Mouse (Mus musculus): ENCODE measurements around the gene Lyst. TPM values are rescaled to one million over a fixed set of nuclear protein-coding genes. Genes with fewer than 3 reads are reported as not detected.

The Lyst gene
- polyA plus RNA-seq, 1 experiment from 2014 or later, result 4.2 TPM

- WGBS, result 96% methylated on average over 4 of the region's 4 CpGs
- H3K4me3 ChIP-seq, result no peak overlapping the region
- no peak overlapping the region for H3K27ac ChIP-seq
- peaks cover 11% of the 10 kb centered on the region for H3K36me3 ChIP-seq
- no peaks in the 10 kb centered on the region for H3K4me1 ChIP-seq
- ATAC-seq (ENCODE audit: insufficient number of reproducible peaks, insufficient read depth, low FRiP score, low TSS enrichment, low read depth), result no peak
- H3K27me3 ChIP-seq, result no peaks in the 10 kb centered on the region
- H3K9ac ChIP-seq, result no peak overlapping the region
- H3K9me3 ChIP-seq, result no peaks in the 10 kb centered on the region
- H3K4me2 ChIP-seq, result no peak overlapping the region
These were observed 149.0 kb downstream of the Lyst start for GRCm38 (mm10) chr13:13739232-13739631.

- H3K4me3 ChIP-seq, result no peak overlapping the region
- 86% methylated on average over 3 of the region's 3 CpGs for WGBS
- ATAC-seq (ENCODE audit: insufficient number of reproducible peaks, insufficient read depth, low FRiP score, low TSS enrichment, low read depth), result no peak
- H3K27me3 ChIP-seq, result no peaks in the 10 kb centered on the region
- no peak overlapping the region for H3K4me2 ChIP-seq
- peaks cover 13% of the 10 kb centered on the region for H3K36me3 ChIP-seq
- H3K9ac ChIP-seq, result no peak overlapping the region
- H3K9me3 ChIP-seq, result no peaks in the 10 kb centered on the region
- no peaks in the 10 kb centered on the region for H3K4me1 ChIP-seq
- no peak overlapping the region for H3K27ac ChIP-seq
These were observed 155.7 kb downstream of the Lyst start for GRCm38 (mm10) chr13:13745911-13746310.

GRCm38 (mm10) chr13:13775778-13776494, 185.7 kb downstream of the Lyst start:
- no peaks in the 10 kb centered on the region for H3K9me3 ChIP-seq
- no peak overlapping the region for H3K4me2 ChIP-seq
- no peak overlapping the region for H3K4me3 ChIP-seq

GRCm38 (mm10) chr13:13777052-13777451, 186.9 kb downstream of the Lyst start:
- 84% methylated on average over 11 of the region's 11 CpGs for WGBS

More at GRCm38 (mm10) chr13:13775778-13776494, 185.7 kb downstream of the Lyst start:
- peaks cover 7% of the 10 kb centered on the region; the same call in 1 of the 2 replicates for H3K36me3 ChIP-seq
- no peak overlapping the region for H3K9ac ChIP-seq
- no peak overlapping the region for H3K27ac ChIP-seq
- peaks cover 7% of the 10 kb centered on the region; the same call in 1 of the 2 replicates for H3K4me1 ChIP-seq
- no peaks in the 10 kb centered on the region; the same call in 1 of the 2 replicates for H3K27me3 ChIP-seq
- 0 out of 2 replicates have a peak, but pooled peaks have one; percentile 50 for ATAC-seq (ENCODE audit: insufficient number of reproducible peaks, insufficient read depth, low FRiP score, low TSS enrichment, low read depth)

GRCm38 (mm10) chr13:13777696-13778095, 187.5 kb downstream of the Lyst start:
- H3K9me3 ChIP-seq, result no peaks in the 10 kb centered on the region
- H3K9ac ChIP-seq, result no peak overlapping the region
- no peak overlapping the region for H3K4me2 ChIP-seq
- H3K27me3 ChIP-seq, result peaks cover 1% of the 10 kb centered on the region
- 91% methylated on average over 8 of the region's 8 CpGs for WGBS
- no peak overlapping the region for H3K27ac ChIP-seq
- no peak overlapping the region for H3K4me3 ChIP-seq
- peaks cover 7% of the 10 kb centered on the region; the same call in 1 of the 2 replicates for H3K4me1 ChIP-seq
- ATAC-seq (ENCODE audit: insufficient number of reproducible peaks, insufficient read depth, low FRiP score, low TSS enrichment, low read depth), result no peak
- H3K36me3 ChIP-seq, result peaks cover 7% of the 10 kb centered on the region; the same call in 1 of the 2 replicates

More at GRCm38 (mm10) chr13:13777052-13777451, 186.9 kb downstream of the Lyst start:
- Histone ChIP-seq H3K4me3 (no peak overlapping the region), H3K9ac (no peak overlapping the region), H3K4me1 (peaks cover 7% of the 10 kb centered on the region; the same call in 1 of the 2 replicates), H3K4me2 (no peak overlapping the region), H3K27ac (no peak overlapping the region), H3K27me3 (no peaks in the 10 kb centered on the region; the same call in none of the 2 replicates), H3K9me3 (no peaks in the 10 kb centered on the region), H3K36me3 (peaks cover 7% of the 10 kb centered on the region; the same call in 1 of the 2 replicates)
- ATAC-seq (ENCODE audit: insufficient number of reproducible peaks, insufficient read depth, low FRiP score, low TSS enrichment, low read depth), result no peak

GRCm38 (mm10) chr13:13778837-13779458, 188.8 kb downstream of the Lyst start:
- H3K4me1 ChIP-seq, result peaks cover 14% of the 10 kb centered on the region
- peaks cover 14% of the 10 kb centered on the region for H3K27me3 ChIP-seq
- no peak for ATAC-seq (ENCODE audit: insufficient number of reproducible peaks, insufficient read depth, low FRiP score, low TSS enrichment, low read depth)
- H3K4me3 ChIP-seq, result no peak overlapping the region
- H3K36me3 ChIP-seq, result peaks cover 7% of the 10 kb centered on the region; the same call in 1 of the 2 replicates
- H3K9ac ChIP-seq, result no peak overlapping the region
- no peak overlapping the region for H3K4me2 ChIP-seq
- H3K9me3 ChIP-seq, result no peaks in the 10 kb centered on the region
- WGBS, result 82% methylated on average over 1 of the region's 1 CpGs
- no peak overlapping the region for H3K27ac ChIP-seq

- H3K4me2 ChIP-seq, result no peak overlapping the region
These were observed 190.1 kb downstream of the Lyst start for GRCm38 (mm10) chr13:13780271-13780670.

GRCm38 (mm10) chr13:13781026-13781425, 190.8 kb downstream of the Lyst start:
- Histone ChIP-seq H3K9me3 (no peaks in the 10 kb centered on the region), H3K9ac (no peak overlapping the region), H3K4me2 (no peak overlapping the region), H3K27me3 (peaks cover 34% of the 10 kb centered on the region), H3K36me3 (peaks cover 7% of the 10 kb centered on the region; the same call in 1 of the 2 replicates), H3K4me3 (no peak overlapping the region), H3K4me1 (peaks cover 28% of the 10 kb centered on the region), H3K27ac (no peak overlapping the region)
- no peak for ATAC-seq (ENCODE audit: insufficient number of reproducible peaks, insufficient read depth, low FRiP score, low TSS enrichment, low read depth)
- WGBS, result 79% methylated on average over 4 of the region's 4 CpGs

More at GRCm38 (mm10) chr13:13780271-13780670, 190.1 kb downstream of the Lyst start:
- Histone ChIP-seq H3K27ac (no peak overlapping the region), H3K4me3 (no peak overlapping the region), H3K4me1 (peaks cover 25% of the 10 kb centered on the region), H3K27me3 (peaks cover 27% of the 10 kb centered on the region), H3K9ac (no peak overlapping the region), H3K9me3 (no peaks in the 10 kb centered on the region), H3K36me3 (peaks cover 7% of the 10 kb centered on the region; the same call in 1 of the 2 replicates)
- no peak for ATAC-seq (ENCODE audit: insufficient number of reproducible peaks, insufficient read depth, low FRiP score, low TSS enrichment, low read depth)
- 71% methylated on average over 3 of the region's 3 CpGs for WGBS

GRCm38 (mm10) chr13:13783296-13783695, 193.1 kb downstream of the Lyst start:
- peak overlapping the region; percentile 97 for H3K4me2 ChIP-seq
- H3K4me3 ChIP-seq, result no peak overlapping the region
- no peak overlapping the region for H3K27ac ChIP-seq
- 41% methylated on average over 7 of the region's 7 CpGs for WGBS
- H3K27me3 ChIP-seq, result peaks cover 47% of the 10 kb centered on the region
- H3K4me1 ChIP-seq, result peaks cover 26% of the 10 kb centered on the region
- H3K9ac ChIP-seq, result no peak overlapping the region
- ATAC-seq (ENCODE audit: insufficient number of reproducible peaks, insufficient read depth, low FRiP score, low TSS enrichment, low read depth), result no peak
- no peaks in the 10 kb centered on the region for H3K9me3 ChIP-seq
- H3K36me3 ChIP-seq, result no peaks in the 10 kb centered on the region

- no peak within 1 kb of the TSS for H3K27ac ChIP-seq
- no peaks in the 10 kb centered on the region for H3K36me3 ChIP-seq
- no peaks in the 10 kb centered on the region for H3K9me3 ChIP-seq
- peaks cover 26% of the 10 kb centered on the region for H3K4me1 ChIP-seq
- peak within 1 kb of the TSS; percentile 97 for H3K4me2 ChIP-seq
- H3K9ac ChIP-seq, result peak within 1 kb of the TSS; percentile 67
- H3K4me3 ChIP-seq, result peak within 1 kb of the TSS; percentile 62
- H3K27me3 ChIP-seq, result peaks cover 47% of the 10 kb centered on the region
- under 1% methylated on average over 43 of the region's 43 CpGs for WGBS
- ATAC-seq (ENCODE audit: insufficient number of reproducible peaks, insufficient read depth, low FRiP score, low TSS enrichment, low read depth), result peak; percentile 56
These were observed 193.8 kb downstream of the Lyst start, which contains the start of gene Gng4 for GRCm38 (mm10) chr13:13783894-13784419. Gng4 (plus strand) TSS chr13:13784059.

- Histone ChIP-seq H3K36me3 (no peaks in the 10 kb centered on the region), H3K4me3 (peak overlapping the region; percentile 62), H3K4me2 (peak overlapping the region; percentile 97), H3K27ac (no peak overlapping the region), H3K9me3 (no peaks in the 10 kb centered on the region), H3K4me1 (peaks cover 26% of the 10 kb centered on the region), H3K9ac (peak overlapping the region; percentile 67), H3K27me3 (peaks cover 47% of the 10 kb centered on the region)
- WGBS, result under 1% methylated on average over 59 of the region's 59 CpGs
- 0 out of 2 replicates have a peak, but pooled peaks have one; percentile 46 for ATAC-seq (ENCODE audit: insufficient number of reproducible peaks, insufficient read depth, low FRiP score, low TSS enrichment, low read depth)
These were observed 194.3 kb downstream of the Lyst start for GRCm38 (mm10) chr13:13784420-13784936.
